In the genomic region with DNA sequence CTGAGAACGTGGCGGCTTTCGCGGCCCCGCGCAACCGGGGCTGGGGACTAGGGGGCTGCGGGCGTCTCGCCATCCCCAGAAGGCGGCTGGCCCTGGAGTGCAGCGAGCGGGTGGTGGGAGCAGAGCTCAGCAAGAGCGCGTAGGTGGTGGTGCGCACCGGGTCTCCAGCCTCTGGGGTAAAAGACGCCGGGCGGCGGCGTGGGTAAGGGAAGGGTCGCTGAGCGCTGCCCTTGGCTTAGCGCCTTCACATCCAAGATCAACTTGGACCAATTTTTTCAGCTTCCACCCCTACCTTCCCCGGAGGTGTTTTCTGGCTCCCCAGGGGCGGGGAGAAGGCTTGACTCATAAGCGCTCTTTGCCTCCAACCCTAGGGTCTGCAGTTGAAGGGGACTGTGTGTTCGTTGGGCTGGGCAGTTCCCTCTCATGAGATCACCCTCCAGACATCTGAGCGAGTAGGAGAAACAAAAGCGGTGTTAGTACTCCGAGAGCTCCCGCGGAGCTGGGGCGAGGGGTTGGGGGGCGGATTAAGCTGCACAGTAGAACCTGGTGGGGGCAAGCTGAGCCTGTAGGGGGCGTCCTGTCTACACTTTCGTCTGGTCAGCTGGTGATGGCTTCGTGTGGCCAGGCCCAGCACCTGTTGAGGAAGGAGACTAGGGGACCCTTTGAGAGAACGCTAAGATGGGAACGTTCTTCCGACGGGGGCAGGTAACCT, we compare ENCODE assay signal across 9 mouse cellular contexts. TPM values are rescaled to one million over a fixed set of nuclear protein-coding genes. Genes with fewer than 3 reads are reported as not detected.
A peak's percentile ranks its signal among the peaks of the same experiment; 100 is the strongest.
DNase-seq lines count a peak whose midpoint lies in the region; ATAC-seq lines count a peak whose summit lies in the region.
"Had no signal": no experiment of that assay in that cellular context is flagged by ENCODE, and none has a peak within 500 bp of the region (broad histone marks: within the 10 kb centered on the region; RNA-seq: fewer than 3 reads in every experiment).

No protein-coding gene starts in this region.

- peaks cover 94% of the 10 kb centered on the region for H3K27me3 ChIP-seq in megakaryocyte, embryonic 14.5 days (replicated peaks)
- H3K27me3 ChIP-seq in heart, embryonic 15.5 days, result peaks cover 74% of the 10 kb centered on the region
- peaks cover 13% of the 10 kb centered on the region for H3K27me3 ChIP-seq in midbrain, embryonic 11.5 days (ENCODE audit: control insufficient read depth, insufficient read depth, low read length)

- H3K9ac ChIP-seq in heart, embryonic 15.5 days, result peak overlapping the region; percentile 56
- peak overlapping the region; percentile 86 for H3K9ac ChIP-seq in midbrain, embryonic 11.5 days (ENCODE audit: low read length)

- peaks cover 21% of the 10 kb centered on the region for H3K4me1 ChIP-seq in megakaryocyte, embryonic 14.5 days
- peaks cover 20% of the 10 kb centered on the region for H3K4me1 ChIP-seq in heart, embryonic 15.5 days (replicated peaks)
- H3K4me1 ChIP-seq in midbrain, embryonic 11.5 days (ENCODE audit: control insufficient read depth, insufficient read depth, low read length), result peaks cover 28% of the 10 kb centered on the region

- H3K4me2 ChIP-seq in heart, embryonic 15.5 days, result peak overlapping the region; percentile 97
- peak overlapping the region; percentile 91 for H3K4me2 ChIP-seq in midbrain, embryonic 11.5 days

- no peak for ATAC-seq in megakaryocyte, adult 5-6 weeks (ENCODE audit: poor library complexity, severe bottlenecking)
- ATAC-seq in heart, embryonic 15.5 days (replicated peaks; ENCODE audit: insufficient number of reproducible peaks, insufficient read depth, low FRiP score, low read depth), result peak; percentile 20; the same call in 1 of the 2 replicates
- peak; percentile 61 for ATAC-seq in midbrain, embryonic 11.5 days (ENCODE audit: low FRiP score)

- DNase-seq in embryo, embryonic 11.5 days (ENCODE audit: low read depth, low spot score), result peak; percentile 45
- peak; percentile 70 to 72 for DNase-seq in layer of hippocampus, postnatal 36 days
- peak; percentile 98 for DNase-seq in midbrain, embryonic 11.5 days (ENCODE audit: low spot score, missing footprints)
- peak; percentile 74 for DNase-seq in testis, postnatal 10 days (ENCODE audit: low spot score)
- no peak for DNase-seq in thymus, postnatal 10 days (ENCODE audit: low spot score in 2 of 2)

- no peak overlapping the region for H3K27ac ChIP-seq in heart, embryonic 15.5 days
- peak overlapping the region; percentile 89 for H3K27ac ChIP-seq in midbrain, embryonic 11.5 days (ENCODE audit: low read depth, low read length)

- peak overlapping the region; percentile 83 for H3K4me3 ChIP-seq in megakaryocyte, embryonic 14.5 days (replicated peaks)
- H3K4me3 ChIP-seq in heart, embryonic 15.5 days, result peak overlapping the region; percentile 65
- H3K4me3 ChIP-seq in midbrain, embryonic 11.5 days (ENCODE audit: low read depth, low read length), result peak overlapping the region; percentile 55
- H3K4me3 ChIP-seq: myocyte had no signal

- 1% methylated on average over 43 of the region's 43 CpGs for WGBS in heart, embryonic 15.5 days
- under 1% methylated on average over 40 of the region's 43 CpGs for WGBS in midbrain, embryonic 11.5 days

- peaks cover 7% of the 10 kb centered on the region for H3K9me3 ChIP-seq in megakaryocyte, embryonic 14.5 days
- H3K9me3 ChIP-seq in heart, embryonic 15.5 days (replicated peaks), result no peaks in the 10 kb centered on the region
- H3K9me3 ChIP-seq in midbrain, embryonic 11.5 days (ENCODE audit: control insufficient read depth, low read length), result no peaks in the 10 kb centered on the region

- H3K36me3 ChIP-seq in megakaryocyte, embryonic 14.5 days (replicated peaks; ENCODE audit: low read length), result no peaks in the 10 kb centered on the region
- H3K36me3 ChIP-seq in heart, embryonic 15.5 days, result no peaks in the 10 kb centered on the region
- H3K36me3 ChIP-seq in midbrain, embryonic 11.5 days (ENCODE audit: control insufficient read depth, insufficient read depth, low read length), result no peaks in the 10 kb centered on the region

RNA-seq across cellular contexts. Expression of a gene that starts 1.7 kb away (rescaled TPM):
- polyA plus RNA-seq in megakaryocyte, embryonic 14.5 days (2012; ENCODE audit: insufficient read depth, low replicate concordance), result not detected in 2 replicates
- total RNA-seq in megakaryocyte, adult 5-6 weeks (2015), result not detected in 2 replicates
- total RNA-seq in megakaryocyte, adult 5-6 weeks (2017), result not detected in 2 replicates
- 6.9 and 11.1 TPM in 2 replicates for polyA plus RNA-seq in heart, embryonic 15.5 days (2015; fragmentation: Nextera tagmentation; extraction: Ambion mirVana)
- 100 to 1,000 TPM; 163 to 165 TPM for total RNA-seq in layer of hippocampus, postnatal 36 days (2021)
- polyA plus RNA-seq in midbrain, embryonic 11.5 days (2014; fragmentation: Nextera tagmentation; extraction: Ambion mirVana), result 13.1 and 14.0 TPM in 2 replicates

RNA-seq across cellular contexts. Expression of a gene that starts 56.9 kb away (rescaled TPM):
- polyA plus RNA-seq in megakaryocyte, embryonic 14.5 days (2012; ENCODE audit: insufficient read depth, low replicate concordance), result 1.4 TPM in 1 of 2 replicates, not detected in the other
- total RNA-seq in megakaryocyte, adult 5-6 weeks (2015), result 10.6 and 11.1 TPM in 2 replicates
- total RNA-seq in megakaryocyte, adult 5-6 weeks (2017), result 9.9 and 12.9 TPM in 2 replicates
- 16.3 and 18.5 TPM in 2 replicates for polyA plus RNA-seq in heart, embryonic 15.5 days (2015; fragmentation: Nextera tagmentation; extraction: Ambion mirVana)
- 100 to 1,000 TPM; 114 to 126 TPM for total RNA-seq in layer of hippocampus, postnatal 36 days (2021)
- 40.3 and 49.2 TPM in 2 replicates for polyA plus RNA-seq in midbrain, embryonic 11.5 days (2014; fragmentation: Nextera tagmentation; extraction: Ambion mirVana)

Comparison
In these comparisons a context has a peak if more than half of its experiments do, and no peak if none do; other contexts are left out.
1. DNase-seq: peak in embryo, embryonic 11.5 days (single experiment), layer of hippocampus, postnatal 36 days (2 of 2), midbrain, embryonic 11.5 days (single experiment) and testis, postnatal 10 days (single experiment); none in thymus, postnatal 10 days (0 of 2).
2. Peak in every context shown above with its lines, with median percentiles within 50 percentile points of each other: H3K4me3 ChIP-seq.